ENCODE assay signal across 10 mouse cellular contexts in the genomic region with DNA sequence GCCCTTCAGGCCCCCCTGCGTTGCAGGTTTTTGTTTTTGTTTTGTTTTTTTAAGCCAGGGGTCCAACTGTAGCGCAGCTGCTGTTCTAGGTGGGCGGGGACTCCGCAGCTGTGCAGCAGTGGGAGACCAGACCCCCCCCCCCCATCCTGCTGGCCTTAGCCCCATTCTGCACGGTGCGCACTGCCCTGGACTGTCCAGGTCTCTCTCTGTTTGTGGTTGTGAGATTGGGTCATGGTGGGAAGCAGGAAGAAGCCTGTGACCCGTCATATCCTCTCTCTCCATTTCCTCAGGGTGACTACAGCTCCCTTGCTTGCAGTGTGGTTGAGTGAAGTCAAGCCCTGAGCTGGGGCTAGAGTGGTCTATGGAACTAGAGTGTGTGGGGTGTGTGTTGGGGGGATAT.
A peak's percentile ranks its signal among the peaks of the same experiment; 100 is the strongest.
DNase-seq lines count a peak whose midpoint lies in the region; ATAC-seq and TF ChIP-seq lines count a peak whose summit lies in the region.
"Had no signal": no experiment of that assay in that cellular context is flagged by ENCODE, and none has a peak within 500 bp of the region (broad histone marks: within the 10 kb centered on the region; RNA-seq: fewer than 3 reads in every experiment).

No protein-coding gene starts in this region.

- H3K4me3 ChIP-seq in intestine, embryonic 16.5 days (ENCODE audit: low read length) = no peak overlapping the region
- H3K4me3 ChIP-seq in intestine, embryonic 15.5 days (replicated peaks) = no peak overlapping the region
- H3K4me3 ChIP-seq in ES-E14 (ENCODE audit: insufficient read depth in 1 of 2, low read depth in 1 of 2, low read length in 2 of 2, poor library complexity in 1 of 2, severe bottlenecking in 1 of 2) = no peak overlapping the region
- H3K4me3 ChIP-seq in hindbrain, embryonic 11.5 days (ENCODE audit: low read depth, low read length) = no peak overlapping the region
- no peak overlapping the region for H3K4me3 ChIP-seq in midbrain, embryonic 12.5 days

- peak; percentile 19; the same call in 1 of the 2 replicates for ATAC-seq in intestine, embryonic 16.5 days
- no peak for ATAC-seq in intestine, embryonic 15.5 days
- peak; percentile 45; the same call in 1 of the 2 replicates for ATAC-seq in hindbrain, embryonic 11.5 days (ENCODE audit: low FRiP score)
- ATAC-seq in midbrain, embryonic 12.5 days (ENCODE audit: low FRiP score, low read depth) = peak; percentile 35; the same call in 1 of the 2 replicates

- no peak overlapping the region for H3K27ac ChIP-seq in intestine, embryonic 16.5 days (ENCODE audit: low read length)
- no peak overlapping the region for H3K27ac ChIP-seq in intestine, embryonic 15.5 days
- peak overlapping the region; percentile 6; the same call in 1 of the 2 replicates for H3K27ac ChIP-seq in ES-E14 (ENCODE audit: insufficient read depth, low read depth, low read length, poor library complexity, severe bottlenecking)
- H3K27ac ChIP-seq in hindbrain, embryonic 11.5 days (ENCODE audit: low read depth, low read length) = no peak overlapping the region
- no peak overlapping the region for H3K27ac ChIP-seq in midbrain, embryonic 12.5 days (replicated peaks)

- H3K9me3 ChIP-seq in intestine, embryonic 16.5 days (ENCODE audit: control insufficient read depth, low read length) = no peaks in the 10 kb centered on the region
- no peaks in the 10 kb centered on the region for H3K9me3 ChIP-seq in intestine, embryonic 15.5 days
- H3K9me3 ChIP-seq in ES-E14 (ENCODE audit: control insufficient read depth, insufficient read depth, low read depth, low read length) = no peaks in the 10 kb centered on the region
- no peaks in the 10 kb centered on the region for H3K9me3 ChIP-seq in hindbrain, embryonic 11.5 days (ENCODE audit: control insufficient read depth, low read length)
- H3K9me3 ChIP-seq in midbrain, embryonic 12.5 days = no peaks in the 10 kb centered on the region

- no peak for DNase-seq in ES-E14 (ENCODE audit: low read depth, low spot score)
- DNase-seq in hindbrain, embryonic 11.5 days (ENCODE audit: low spot score) = no peak
- DNase-seq in spleen, adult 12 weeks (ENCODE audit: low spot score) = no peak
- no peak for DNase-seq in cerebellum, postnatal 25 days
- DNase-seq: gastrocnemius, postnatal 36 days; kidney, postnatal 10 days; left cerebral cortex, postnatal 4 days had no signal

- no peak overlapping the region for H3K4me2 ChIP-seq in intestine, embryonic 16.5 days (ENCODE audit: low read depth, low read length)
- no peak overlapping the region for H3K4me2 ChIP-seq in intestine, embryonic 15.5 days (replicated peaks)
- H3K4me2 ChIP-seq in hindbrain, embryonic 11.5 days (replicated peaks; ENCODE audit: low read depth, low read length) = no peak overlapping the region
- H3K4me2 ChIP-seq in midbrain, embryonic 12.5 days (replicated peaks) = no peak overlapping the region

- H3K27me3 ChIP-seq in intestine, embryonic 16.5 days (replicated peaks; ENCODE audit: control insufficient read depth, insufficient read depth, low read length) = no peaks in the 10 kb centered on the region
- no peaks in the 10 kb centered on the region for H3K27me3 ChIP-seq in intestine, embryonic 15.5 days (replicated peaks)
- H3K27me3 ChIP-seq in hindbrain, embryonic 11.5 days (ENCODE audit: control insufficient read depth, insufficient read depth, low read length) = no peaks in the 10 kb centered on the region
- H3K27me3 ChIP-seq in midbrain, embryonic 12.5 days = no peaks in the 10 kb centered on the region

- 69% methylated on average over 7 of the region's 7 CpGs for WGBS in intestine, embryonic 16.5 days
- WGBS in intestine, embryonic 15.5 days = 64% methylated on average over 7 of the region's 7 CpGs
- 51% methylated on average over 5 of the region's 7 CpGs for WGBS in hindbrain, embryonic 11.5 days
- 67% methylated on average over 7 of the region's 7 CpGs for WGBS in midbrain, embryonic 12.5 days

- peaks cover 55% of the 10 kb centered on the region for H3K4me1 ChIP-seq in intestine, embryonic 16.5 days (ENCODE audit: control insufficient read depth, insufficient read depth, low read length)
- peaks cover 53% of the 10 kb centered on the region for H3K4me1 ChIP-seq in intestine, embryonic 15.5 days (replicated peaks)
- peaks cover 13 to 33% of the 10 kb centered on the region in 2 experiments for H3K4me1 ChIP-seq in ES-E14 (ENCODE audit: control insufficient read depth in 2 of 2, insufficient read depth in 2 of 2, low read length in 2 of 2, poor library complexity in 1 of 2)
- H3K4me1 ChIP-seq in hindbrain, embryonic 11.5 days (replicated peaks; ENCODE audit: control insufficient read depth, insufficient read depth, low read length) = peaks cover 11% of the 10 kb centered on the region
- H3K4me1 ChIP-seq in midbrain, embryonic 12.5 days = peaks cover 28% of the 10 kb centered on the region

- no peaks in the 10 kb centered on the region for H3K36me3 ChIP-seq in intestine, embryonic 16.5 days (ENCODE audit: control insufficient read depth, insufficient read depth, low read length)
- H3K36me3 ChIP-seq in intestine, embryonic 15.5 days = no peaks in the 10 kb centered on the region
- no peaks in the 10 kb centered on the region for H3K36me3 ChIP-seq in ES-E14 (ENCODE audit: control insufficient read depth, insufficient read depth, low read length, poor library complexity, severe bottlenecking)
- H3K36me3 ChIP-seq in hindbrain, embryonic 11.5 days (ENCODE audit: control insufficient read depth, insufficient read depth, low read length) = no peaks in the 10 kb centered on the region
- no peaks in the 10 kb centered on the region for H3K36me3 ChIP-seq in midbrain, embryonic 12.5 days

- H3K9ac ChIP-seq in intestine, embryonic 16.5 days (ENCODE audit: low read depth, low read length) = no peak overlapping the region
- H3K9ac ChIP-seq in intestine, embryonic 15.5 days = no peak overlapping the region
- no peak overlapping the region for H3K9ac ChIP-seq in ES-E14 (ENCODE audit: insufficient read depth, low read depth, low read length, poor library complexity, severe bottlenecking)
- no peak overlapping the region for H3K9ac ChIP-seq in hindbrain, embryonic 11.5 days (ENCODE audit: low read depth, low read length)
- no peak overlapping the region for H3K9ac ChIP-seq in midbrain, embryonic 12.5 days (replicated peaks)

- in situ Hi-C loops in ES-E14 (cut with MboI; ENCODE audit: low sequenced_read_pairs in 2 of 2, unreplicated experiment in 2 of 2) = no loop called here

TF ChIP-seq in ES-E14, 5 proteins besides CTCF, POLR2A, EP300 and RAD21:
- TF ChIP-seq ZC3H11A (IDR thresholded peaks at IDR 0.05; ENCODE audit: borderline replicate concordance, low read depth, low read length) (no peak), MAFK (IDR thresholded peaks at IDR 0.05; ENCODE audit: insufficient read depth, low read depth, low read length) (no peak), CHD2 (IDR thresholded peaks at IDR 0.05; ENCODE audit: low read depth, low read length) (no peak), HCFC1 (IDR thresholded peaks at IDR 0.05; ENCODE audit: borderline replicate concordance, insufficient read depth, low read length) (no peak), ZNF384 (IDR thresholded peaks at IDR 0.05; ENCODE audit: low read depth, low read length) (no peak)
TF ChIP-seq in ES-E14: peak in this region for 0.
